In the genomic region with DNA sequence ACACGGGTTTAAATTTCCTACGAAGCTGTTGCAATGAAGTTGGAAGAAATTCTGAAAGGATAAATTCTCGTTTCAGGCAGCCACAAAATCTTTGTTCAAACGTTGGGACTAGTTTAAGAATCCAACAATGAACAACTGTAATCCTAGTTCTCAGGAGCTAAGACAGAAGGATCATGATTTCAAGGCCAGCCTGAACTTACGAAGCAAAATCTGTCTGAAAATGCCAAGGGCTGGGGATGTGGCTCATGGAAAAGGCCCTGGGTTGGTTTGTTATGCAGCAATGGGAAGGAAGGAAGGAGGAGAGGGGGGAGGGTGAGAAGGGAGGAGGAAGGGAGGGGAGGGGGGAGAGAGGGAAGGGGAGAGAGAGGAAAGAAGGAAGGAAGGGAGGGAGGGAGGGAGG, we compare ENCODE assay signal across 25 mouse cellular contexts.
"Had no signal": no experiment of that assay in that cellular context is flagged by ENCODE, and none has a peak within 500 bp of the region (broad histone marks: within the 10 kb centered on the region; RNA-seq: fewer than 3 reads in every experiment).

No protein-coding gene starts in this region.

- H3K4me2 ChIP-seq: heart, embryonic 12.5 days; hindbrain, embryonic 13.5 days; hindbrain, embryonic 15.5 days; kidney, embryonic 15.5 days; limb, embryonic 13.5 days; limb, embryonic 15.5 days; liver, embryonic 13.5 days; liver, embryonic 15.5 days had no signal

- H3K4me1 ChIP-seq: heart, embryonic 10.5 days; heart, embryonic 12.5 days; hindbrain, embryonic 13.5 days; hindbrain, embryonic 15.5 days; kidney, embryonic 15.5 days; limb, embryonic 13.5 days; limb, embryonic 15.5 days; liver, embryonic 13.5 days; liver, embryonic 15.5 days had no signal

- ATAC-seq: hindbrain, postnatal 0 days; intestine, embryonic 16.5 days had no signal

- H3K27me3 ChIP-seq: heart, embryonic 12.5 days; hindbrain, embryonic 13.5 days; hindbrain, embryonic 15.5 days; kidney, embryonic 15.5 days; limb, embryonic 13.5 days; limb, embryonic 15.5 days; liver, embryonic 13.5 days; liver, embryonic 15.5 days had no signal

- H3K9me3 ChIP-seq: heart, embryonic 10.5 days; heart, embryonic 12.5 days; hindbrain, embryonic 13.5 days; hindbrain, embryonic 15.5 days; kidney, embryonic 15.5 days; limb, embryonic 13.5 days; limb, embryonic 15.5 days; liver, embryonic 13.5 days; liver, embryonic 15.5 days had no signal

- DNase-seq: gastrocnemius, adult 2 months; gastrocnemius, postnatal 10 days; gastrocnemius, postnatal 25 days; heart, adult 18-20 months; heart, postnatal 10 days; kidney, adult 11 months; kidney, adult 2 months; kidney, adult 9 months; kidney, postnatal 14 days; kidney, postnatal 36 days; layer of hippocampus, adult 9-11 months; layer of hippocampus, postnatal 36 days; left cerebral cortex, postnatal 4 days; liver, embryonic 13.5 days had no signal

- H3K4me3 ChIP-seq: gastrocnemius, adult 2 months; heart, embryonic 10.5 days; heart, embryonic 12.5 days; hindbrain, embryonic 13.5 days; hindbrain, embryonic 15.5 days; kidney, embryonic 15.5 days; limb, embryonic 13.5 days; limb, embryonic 15.5 days; liver, embryonic 13.5 days; liver, embryonic 15.5 days had no signal

- H3K9ac ChIP-seq: heart, embryonic 12.5 days; hindbrain, embryonic 13.5 days; hindbrain, embryonic 15.5 days; kidney, embryonic 15.5 days; limb, embryonic 13.5 days; limb, embryonic 15.5 days; liver, embryonic 13.5 days; liver, embryonic 15.5 days had no signal

- H3K27ac ChIP-seq: gastrocnemius, adult 2 months; heart, embryonic 10.5 days; hindbrain, embryonic 13.5 days; hindbrain, embryonic 15.5 days; hindbrain, postnatal 0 days; kidney, embryonic 15.5 days; kidney, postnatal 0 days; limb, embryonic 13.5 days; limb, embryonic 15.5 days; liver, embryonic 13.5 days; liver, embryonic 15.5 days had no signal
